Mouse (Mus musculus): ENCODE data around the gene Efcab6. TPM values are rescaled to one million over a fixed set of nuclear protein-coding genes. Genes with fewer than 3 reads are reported as not detected.

Gene Efcab6
- polyA plus RNA-seq, 1 experiment = not detected

- H3K79me2 ChIP-seq (ENCODE audit: control insufficient read depth, insufficient read depth) = no peaks in the 10 kb centered on the region
- no peaks in the 10 kb centered on the region for H3K36me3 ChIP-seq (ENCODE audit: control insufficient read depth, insufficient read depth)
- no peak overlapping the region for H3K4me3 ChIP-seq
- no peak overlapping the region for H3ac ChIP-seq (ENCODE audit: control insufficient read depth, insufficient read length)
- peak overlapping the region; percentile 36 for H3K4me2 ChIP-seq (ENCODE audit: low read depth)
- no peak for TF ChIP-seq CEBPB (IDR thresholded peaks at IDR 0.05; ENCODE audit: insufficient read depth, poor library complexity, severe bottlenecking)
- no peak for TF ChIP-seq REST (IDR thresholded peaks at IDR 0.05; ENCODE audit: insufficient read depth, insufficient read length)
- TF ChIP-seq TCF3 (IDR thresholded peaks at IDR 0.05; ENCODE audit: insufficient read length, low read depth) = no peak
- no peak for TF ChIP-seq TCF12 (IDR thresholded peaks at IDR 0.05; ENCODE audit: insufficient read depth, poor library complexity, severe bottlenecking)
- no peak for TF ChIP-seq POLR2A (IDR thresholded peaks at IDR 0.05; ENCODE audit: insufficient read length, low read depth)
- TF ChIP-seq USF1 (IDR thresholded peaks at IDR 0.05; ENCODE audit: low read depth) = no peak
- TF ChIP-seq POLR2AphosphoS2 (IDR thresholded peaks at IDR 0.05; ENCODE audit: insufficient read length, low read depth) = no peak
- no peak for TF ChIP-seq SRF (IDR thresholded peaks at IDR 0.05; ENCODE audit: control insufficient read depth, insufficient read length, low read depth)
- no peak for TF ChIP-seq MYOG (IDR thresholded peaks at IDR 0.05; ENCODE audit: control insufficient read depth in 1 of 3, insufficient read depth in 1 of 3, insufficient read length in 2 of 3, low read depth in 2 of 3)
- H3K27me3 ChIP-seq (ENCODE audit: control insufficient read depth, insufficient read depth, insufficient read length) = peaks cover 32% of the 10 kb centered on the region
Observed at GRCm38 (mm10) chr15:83949729-83950491, 115.3 kb downstream of the Efcab6 start.

- Histone ChIP-seq H3K27me3 (ENCODE audit: control insufficient read depth, insufficient read depth, insufficient read length) (peaks cover 20% of the 10 kb centered on the region), H3K4me2 (ENCODE audit: low read depth) (no peak overlapping the region), H3K36me3 (ENCODE audit: control insufficient read depth, insufficient read depth) (no peaks in the 10 kb centered on the region), H3K4me3 (no peak overlapping the region), H3ac (ENCODE audit: control insufficient read depth, insufficient read length) (no peak overlapping the region), H3K79me2 (ENCODE audit: control insufficient read depth, insufficient read depth) (no peaks in the 10 kb centered on the region)
- TF ChIP-seq MAX (IDR thresholded peaks at IDR 0.05; ENCODE audit: low read depth) (no peak), POLR2A (IDR thresholded peaks at IDR 0.05; ENCODE audit: insufficient read length, low read depth) (no peak), POLR2AphosphoS2 (IDR thresholded peaks at IDR 0.05; ENCODE audit: insufficient read length, low read depth) (no peak), TCF3 (IDR thresholded peaks at IDR 0.05; ENCODE audit: insufficient read length, low read depth) (no peak), USF1 (IDR thresholded peaks at IDR 0.05; ENCODE audit: low read depth) (no peak)
Observed at GRCm38 (mm10) chr15:83939703-83940102, 125.5 kb downstream of the Efcab6 start.

- Histone ChIP-seq H3K27me3 (ENCODE audit: control insufficient read depth, insufficient read depth, insufficient read length) (peaks cover 9% of the 10 kb centered on the region), H3K36me3 (ENCODE audit: control insufficient read depth, insufficient read depth) (no peaks in the 10 kb centered on the region), H3ac (ENCODE audit: control insufficient read depth, insufficient read length) (no peak overlapping the region), H3K4me2 (ENCODE audit: low read depth) (no peak overlapping the region), H3K4me3 (no peak overlapping the region), H3K79me2 (ENCODE audit: control insufficient read depth, insufficient read depth) (no peaks in the 10 kb centered on the region)
- no peak for TF ChIP-seq MYOD1 (IDR thresholded peaks at IDR 0.05; ENCODE audit: control insufficient read depth in 1 of 3, insufficient read length in 2 of 3, low read depth in 2 of 3)
- TF ChIP-seq TCF12 (IDR thresholded peaks at IDR 0.05; ENCODE audit: insufficient read depth, poor library complexity, severe bottlenecking) = no peak
- no peak for TF ChIP-seq REST (IDR thresholded peaks at IDR 0.05; ENCODE audit: insufficient read depth, insufficient read length)
- no peak for TF ChIP-seq POLR2A (IDR thresholded peaks at IDR 0.05; ENCODE audit: insufficient read length, low read depth)
- no peak for TF ChIP-seq MYOG (IDR thresholded peaks at IDR 0.05; ENCODE audit: control insufficient read depth in 1 of 3, insufficient read depth in 1 of 3, insufficient read length in 2 of 3, low read depth in 2 of 3)
- no peak for TF ChIP-seq SRF (IDR thresholded peaks at IDR 0.05; ENCODE audit: control insufficient read depth, insufficient read length, low read depth)
- TF ChIP-seq E2F4 (IDR thresholded peaks at IDR 0.05; ENCODE audit: insufficient read depth) = no peak
- TF ChIP-seq TCF3 (IDR thresholded peaks at IDR 0.05; ENCODE audit: insufficient read length, low read depth) = no peak
- no peak for TF ChIP-seq POLR2AphosphoS2 (IDR thresholded peaks at IDR 0.05; ENCODE audit: insufficient read length, low read depth)
- TF ChIP-seq CEBPB (IDR thresholded peaks at IDR 0.05; ENCODE audit: insufficient read depth, poor library complexity, severe bottlenecking) = no peak
- TF ChIP-seq MAX (IDR thresholded peaks at IDR 0.05; ENCODE audit: low read depth) = no peak
Observed at GRCm38 (mm10) chr15:83938466-83938865, 126.7 kb downstream of the Efcab6 start.

GRCm38 (mm10) chr15:83936506-83936905 lies 128.7 kb downstream of the Efcab6 start:
- Histone ChIP-seq H3K36me3 (ENCODE audit: control insufficient read depth, insufficient read depth) (no peaks in the 10 kb centered on the region), H3K79me2 (ENCODE audit: control insufficient read depth, insufficient read depth) (no peaks in the 10 kb centered on the region), H3K4me2 (ENCODE audit: low read depth) (no peak overlapping the region), H3K27me3 (ENCODE audit: control insufficient read depth, insufficient read depth, insufficient read length) (no peaks in the 10 kb centered on the region), H3ac (ENCODE audit: control insufficient read depth, insufficient read length) (no peak overlapping the region), H3K4me3 (no peak overlapping the region)
- TF ChIP-seq SRF (IDR thresholded peaks at IDR 0.05; ENCODE audit: control insufficient read depth, insufficient read length, low read depth) (no peak), USF1 (IDR thresholded peaks at IDR 0.05; ENCODE audit: low read depth) (no peak), REST (IDR thresholded peaks at IDR 0.05; ENCODE audit: insufficient read depth, insufficient read length) (no peak), MAX (IDR thresholded peaks at IDR 0.05; ENCODE audit: low read depth) (no peak), POLR2A (IDR thresholded peaks at IDR 0.05; ENCODE audit: insufficient read length, low read depth) (no peak), TCF3 (IDR thresholded peaks at IDR 0.05; ENCODE audit: insufficient read length, low read depth) (no peak), MYOD1 (IDR thresholded peaks at IDR 0.05; ENCODE audit: control insufficient read depth in 1 of 3, insufficient read length in 2 of 3, low read depth in 2 of 3) (no peak), MYOG (IDR thresholded peaks at IDR 0.05; ENCODE audit: control insufficient read depth in 1 of 3, insufficient read depth in 1 of 3, insufficient read length in 2 of 3, low read depth in 2 of 3) (no peak), POLR2AphosphoS2 (IDR thresholded peaks at IDR 0.05; ENCODE audit: insufficient read length, low read depth) (no peak), CEBPB (IDR thresholded peaks at IDR 0.05; ENCODE audit: insufficient read depth, poor library complexity, severe bottlenecking) (no peak), E2F4 (IDR thresholded peaks at IDR 0.05; ENCODE audit: insufficient read depth) (no peak)

GRCm38 (mm10) chr15:83934816-83935215 lies 130.4 kb downstream of the Efcab6 start:
- TF ChIP-seq POLR2AphosphoS2 (IDR thresholded peaks at IDR 0.05; ENCODE audit: insufficient read length, low read depth) = no peak
- no peak for TF ChIP-seq TCF3 (IDR thresholded peaks at IDR 0.05; ENCODE audit: insufficient read length, low read depth)
- TF ChIP-seq TCF12 (IDR thresholded peaks at IDR 0.05; ENCODE audit: insufficient read depth, poor library complexity, severe bottlenecking) = no peak
- TF ChIP-seq E2F4 (IDR thresholded peaks at IDR 0.05; ENCODE audit: insufficient read depth) = no peak
- no peak for TF ChIP-seq MAX (IDR thresholded peaks at IDR 0.05; ENCODE audit: low read depth)
- TF ChIP-seq REST (IDR thresholded peaks at IDR 0.05; ENCODE audit: insufficient read depth, insufficient read length) = no peak
- no peak for TF ChIP-seq SRF (IDR thresholded peaks at IDR 0.05; ENCODE audit: control insufficient read depth, insufficient read length, low read depth)
- TF ChIP-seq USF1 (IDR thresholded peaks at IDR 0.05; ENCODE audit: low read depth) = no peak
- TF ChIP-seq MYOD1 (IDR thresholded peaks at IDR 0.05; ENCODE audit: control insufficient read depth in 1 of 3, insufficient read length in 2 of 3, low read depth in 2 of 3) = no peak
- TF ChIP-seq MYOG (IDR thresholded peaks at IDR 0.05; ENCODE audit: control insufficient read depth in 1 of 3, insufficient read depth in 1 of 3, insufficient read length in 2 of 3, low read depth in 2 of 3) = no peak
- no peak for TF ChIP-seq CEBPB (IDR thresholded peaks at IDR 0.05; ENCODE audit: insufficient read depth, poor library complexity, severe bottlenecking)
- no peak for TF ChIP-seq POLR2A (IDR thresholded peaks at IDR 0.05; ENCODE audit: insufficient read length, low read depth)
- Histone ChIP-seq H3K36me3 (ENCODE audit: control insufficient read depth, insufficient read depth) (no peaks in the 10 kb centered on the region), H3K4me3 (no peak overlapping the region), H3K79me2 (ENCODE audit: control insufficient read depth, insufficient read depth) (no peaks in the 10 kb centered on the region), H3K27me3 (ENCODE audit: control insufficient read depth, insufficient read depth, insufficient read length) (no peaks in the 10 kb centered on the region), H3K4me2 (ENCODE audit: low read depth) (no peak overlapping the region), H3ac (ENCODE audit: control insufficient read depth, insufficient read length) (no peak overlapping the region)

Data from myocyte (in vitro differentiated cells).